Comparison of ENCODE assay signal across 13 mouse cellular contexts in genomic region chr9:23460721-23461120, GRCm38 (mm10).
DNase-seq lines count a peak whose midpoint lies in the region; ATAC-seq and TF ChIP-seq lines count a peak whose summit lies in the region.
"Had no signal": no experiment of that assay in that cellular context is flagged by ENCODE, and none has a peak within 500 bp of the region (broad histone marks: within the 10 kb centered on the region; RNA-seq: fewer than 3 reads in every experiment).

No protein-coding gene starts in this region.

- H3K36me3 ChIP-seq in forebrain, embryonic 13.5 days (ENCODE audit: poor library complexity, severe bottlenecking), result no peaks in the 10 kb centered on the region
- H3K36me3 ChIP-seq in forebrain, embryonic 11.5 days (ENCODE audit: control insufficient read depth, insufficient read depth, low read length), result no peaks in the 10 kb centered on the region
- no peaks in the 10 kb centered on the region for H3K36me3 ChIP-seq in lung, embryonic 14.5 days (ENCODE audit: insufficient read depth)
- H3K36me3 ChIP-seq in testis, adult 2 months (ENCODE audit: control insufficient read depth, insufficient read depth, low read length), result no peaks in the 10 kb centered on the region

- WGBS in forebrain, embryonic 13.5 days, result 35% methylated on average over 4 of the region's 4 CpGs
- 76% methylated on average over 4 of the region's 4 CpGs for WGBS in forebrain, embryonic 11.5 days
- WGBS in lung, embryonic 14.5 days, result 32% methylated on average over 4 of the region's 4 CpGs
- WGBS in lung, adult 2 months, result 51% methylated on average over 4 of the region's 4 CpGs

- TF ChIP-seq POLR2A in lung, adult 2 months (IDR thresholded peaks at IDR 0.05; ENCODE audit: borderline replicate concordance, extremely low read depth, low read depth, low read length), result no peak
- TF ChIP-seq POLR2A in testis, adult 2 months (IDR thresholded peaks at IDR 0.05; ENCODE audit: control insufficient read depth, low read depth, low read length), result no peak

- no peak overlapping the region for H3K4me3 ChIP-seq in forebrain, embryonic 13.5 days
- H3K4me3 ChIP-seq in forebrain, embryonic 11.5 days (ENCODE audit: low read depth, low read length), result no peak overlapping the region
- H3K4me3 ChIP-seq in lung, embryonic 14.5 days (ENCODE audit: low read depth, low read length), result no peak overlapping the region
- no peak overlapping the region for H3K4me3 ChIP-seq in lung, adult 2 months (replicated peaks; ENCODE audit: extremely low read depth, low read depth, low read length)
- peak overlapping the region; percentile 65 for H3K4me3 ChIP-seq in testis, adult 2 months (ENCODE audit: control insufficient read depth, low read depth, low read length)

- H3K4me2 ChIP-seq in forebrain, embryonic 13.5 days, result no peak overlapping the region
- H3K4me2 ChIP-seq in forebrain, embryonic 11.5 days (ENCODE audit: low read depth, low read length, severe bottlenecking), result no peak overlapping the region
- H3K4me2 ChIP-seq in lung, embryonic 14.5 days, result no peak overlapping the region

- H3K27me3 ChIP-seq in forebrain, embryonic 13.5 days, result no peaks in the 10 kb centered on the region
- no peaks in the 10 kb centered on the region for H3K27me3 ChIP-seq in forebrain, embryonic 11.5 days (ENCODE audit: control insufficient read depth, insufficient read depth, low read length)
- no peaks in the 10 kb centered on the region for H3K27me3 ChIP-seq in lung, embryonic 14.5 days (ENCODE audit: insufficient read depth, low read length)
- H3K27me3 ChIP-seq in testis, adult 2 months (ENCODE audit: control insufficient read depth, insufficient read depth, low read length), result no peaks in the 10 kb centered on the region
- H3K27me3 ChIP-seq: Patski had no signal

- no peaks in the 10 kb centered on the region for H3K9me3 ChIP-seq in forebrain, embryonic 13.5 days (replicated peaks)
- no peaks in the 10 kb centered on the region for H3K9me3 ChIP-seq in forebrain, embryonic 11.5 days (ENCODE audit: control insufficient read depth, low read length)
- H3K9me3 ChIP-seq in lung, embryonic 14.5 days (ENCODE audit: low read depth, low read length), result no peaks in the 10 kb centered on the region

- no peak for DNase-seq in forebrain, embryonic 11.5 days (ENCODE audit: low spot score)
- DNase-seq in lung, embryonic 14.5 days, result peak; percentile 76
- DNase-seq in lung, adult 2 months, result no peak
- DNase-seq in testis, postnatal 14 days (ENCODE audit: low spot score), result no peak
- no peak for DNase-seq in spleen, postnatal 10 days (ENCODE audit: low spot score in 2 of 2)
- no peak for DNase-seq in adrenal gland, adult 18-20 months (ENCODE audit: low spot score in 2 of 2)
- DNase-seq: adrenal gland, postnatal 10 days; cerebellum, adult 11 months had no signal

- H3K4me1 ChIP-seq in forebrain, embryonic 13.5 days, result peaks cover 22% of the 10 kb centered on the region
- no peaks in the 10 kb centered on the region for H3K4me1 ChIP-seq in forebrain, embryonic 11.5 days (replicated peaks; ENCODE audit: control insufficient read depth, insufficient read depth, low read length)
- H3K4me1 ChIP-seq in lung, embryonic 14.5 days (ENCODE audit: insufficient read depth), result no peaks in the 10 kb centered on the region
- H3K4me1 ChIP-seq in lung, adult 2 months (ENCODE audit: control insufficient read depth, insufficient read depth, low read length), result peaks cover 4% of the 10 kb centered on the region; the same call in 1 of the 2 replicates
- H3K4me1 ChIP-seq in testis, adult 2 months (ENCODE audit: control insufficient read depth, insufficient read depth, low read length), result no peaks in the 10 kb centered on the region

- TF ChIP-seq CTCF in lung, embryonic 14.5 days (IDR thresholded peaks at IDR 0.05; ENCODE audit: low read depth), result no peak
- no peak for TF ChIP-seq CTCF in lung, adult 2 months (IDR thresholded peaks at IDR 0.05; ENCODE audit: insufficient read depth, low read length)
- TF ChIP-seq CTCF in testis, adult 2 months (IDR thresholded peaks at IDR 0.05; ENCODE audit: control insufficient read depth, insufficient read depth, insufficient replicate concordance, low read depth, low read length), result no peak

- H3K9ac ChIP-seq in forebrain, embryonic 13.5 days, result no peak overlapping the region
- no peak overlapping the region for H3K9ac ChIP-seq in forebrain, embryonic 11.5 days (ENCODE audit: low read length)
- H3K9ac ChIP-seq in lung, embryonic 14.5 days, result no peak overlapping the region
- H3K9ac ChIP-seq: liver, embryonic 14.5 days had no signal

- ATAC-seq in forebrain, embryonic 13.5 days, result peak; percentile 77
- no peak for ATAC-seq in forebrain, embryonic 11.5 days (replicated peaks; ENCODE audit: low FRiP score)
- ATAC-seq in lung, embryonic 14.5 days (ENCODE audit: insufficient read depth), result peak; percentile 59
- ATAC-seq: Patski had no signal

- H3K27ac ChIP-seq in forebrain, embryonic 13.5 days, result no peak overlapping the region
- no peak overlapping the region for H3K27ac ChIP-seq in forebrain, embryonic 11.5 days (ENCODE audit: low read depth, low read length)
- H3K27ac ChIP-seq in lung, embryonic 14.5 days (ENCODE audit: low read depth), result no peak overlapping the region
- no peak overlapping the region for H3K27ac ChIP-seq in testis, adult 2 months (ENCODE audit: control insufficient read depth, insufficient read depth, low read depth, low read length)
- H3K27ac ChIP-seq: kidney, postnatal 0 days; liver, embryonic 14.5 days had no signal
